Mouse (Mus musculus) brain, embryonic 14.5 days (tissue): ENCODE measurements around the gene Mapk10.

Experiments
- CTCF ChIP-seq: fragments of 200-500 bp; IDR thresholded peaks from 2 replicates; pipeline ENCODE4 v1.5.1; 2012; ENCODE audit warnings: inconsistent platforms, mild to moderate bottlenecking, moderate library complexity, borderline replicate concordance; ENCODE audit not compliant: insufficient read depth, insufficient read length; ENCODE audit errors: extremely low read depth
- POLR2A ChIP-seq: fragments of 200-500 bp; IDR thresholded peaks from 2 replicates; pipeline ENCODE4 v1.6.1; 2012; ENCODE audit warnings: mild to moderate bottlenecking, inconsistent platforms, borderline replicate concordance; ENCODE audit not compliant: poor library complexity, insufficient read depth, insufficient read length, severe bottlenecking; ENCODE audit errors: extremely low read depth

DNA sequence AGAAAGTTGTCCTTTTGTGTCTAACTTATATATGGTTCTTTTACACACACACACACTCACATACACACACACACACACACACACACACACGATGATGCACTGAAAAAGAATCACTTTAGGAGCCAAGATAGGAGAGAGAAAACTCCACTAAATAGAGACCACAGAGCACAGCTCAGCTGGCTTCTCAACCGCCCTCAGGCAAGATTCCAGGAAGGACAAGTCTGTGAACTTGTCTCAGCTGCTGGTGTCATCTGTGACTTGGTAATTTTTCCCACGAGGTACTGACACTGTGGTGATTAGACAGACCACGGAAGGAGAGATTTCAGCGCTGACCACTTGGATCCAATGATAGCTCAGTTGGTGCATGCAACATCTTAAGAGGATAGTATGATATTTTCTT lies 310.0 kb downstream of the Mapk10 start:
- TF ChIP-seq CTCF = no peak
- no peak for TF ChIP-seq POLR2A
